Mouse (Mus musculus): ENCODE measurements at regions not wholly inside any gene's neighbourhood (a gene's known extent, or its start where the extent isn't known, plus 50 kb on each side); places are given as distances from the start of the nearest gene placed in this dataset.

DNA sequence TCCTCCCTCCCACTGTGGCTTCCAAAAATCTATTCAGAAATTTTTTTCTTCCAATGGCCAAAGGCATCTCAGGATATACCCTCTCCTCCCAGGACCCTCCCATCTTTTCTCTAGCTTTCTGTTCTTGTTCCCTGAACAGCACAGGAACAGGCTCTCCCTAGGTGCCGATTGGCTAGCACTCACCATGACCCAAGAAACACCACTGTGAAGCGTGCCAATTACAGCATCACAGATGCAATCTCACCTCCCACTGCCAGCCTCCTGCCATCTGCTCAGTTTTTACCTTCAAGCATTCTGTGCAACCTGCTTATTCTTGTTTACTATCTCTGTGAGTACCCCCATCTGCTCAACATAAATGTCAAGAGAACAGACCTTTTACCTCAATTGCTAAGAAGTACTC lies 586.7 kb upstream of the AI429214 start:
- TF ChIP-seq CTCF (IDR thresholded peaks at IDR 0.05; ENCODE audit: extremely low read depth, insufficient read length, insufficient replicate concordance, low read depth, low read length) (no peak), POLR2A (IDR thresholded peaks at IDR 0.05; ENCODE audit: low read depth, low read length) (no peak)

All from small intestine, adult 2 months (tissue).